Mouse (Mus musculus) heart, embryonic 12.5 days (tissue): ENCODE results near the gene Fam219a. TPM values are rescaled to one million over a fixed set of nuclear protein-coding genes. Genes with fewer than 3 reads are reported as not detected.

Experiments used
- ATAC-seq: fragments of 200-750 bp; cut with Nextera tagmentation; 2 replicates; pipeline ENCODE4 v1.8.0; 2017; ENCODE audit warnings: moderate TSS enrichment, moderate library complexity; ENCODE audit not compliant: insufficient number of reproducible peaks, low FRiP score
- H3K27ac ChIP-seq: fragments of 300-500 bp; sonication (generic); 2 replicates; pipeline ENCODE4 v1.5.1; 2016; ENCODE audit warnings: mild to moderate bottlenecking, moderate library complexity; ENCODE audit not compliant: poor library complexity, severe bottlenecking
- H3K27me3 ChIP-seq: fragments of 300-500 bp; sonication (generic); replicated peaks from 2 replicates; pipeline ENCODE4 v1.6.1; 2016; ENCODE audit warnings: mild to moderate bottlenecking, moderate library complexity
- H3K36me3 ChIP-seq: fragments of 300-500 bp; sonication (generic); 2 replicates; pipeline ENCODE4 v1.6.1; 2016; ENCODE audit warnings: mild to moderate bottlenecking, moderate library complexity
- H3K4me1 ChIP-seq: fragments of 300-500 bp; sonication (generic); replicated peaks from 2 replicates; pipeline ENCODE4 v1.6.1; 2016; ENCODE audit warnings: mild to moderate bottlenecking
- H3K4me2 ChIP-seq: fragments of 300-500 bp; sonication (generic); 2 replicates; pipeline ENCODE4 v1.6.1; 2016; ENCODE audit warnings: mild to moderate bottlenecking, moderate library complexity
- H3K4me3 ChIP-seq: fragments of 300-500 bp; sonication (generic); 2 replicates; pipeline ENCODE4 v1.5.1; 2016; ENCODE audit warnings: mild to moderate bottlenecking
- H3K9ac ChIP-seq: fragments of 300-500 bp; sonication (generic); 2 replicates; pipeline ENCODE4 v1.6.1; 2016; ENCODE audit warnings: mild to moderate bottlenecking, moderate library complexity
- H3K9me3 ChIP-seq: fragments of 300-500 bp; sonication (generic); replicated peaks from 2 replicates; pipeline ENCODE4 v1.6.1; 2016; ENCODE audit warnings: mild to moderate bottlenecking, moderate library complexity
- WGBS: fragments of 180-500 bp; shearing (Covaris S2); methylation state at CpG from one replicate; pipeline ENCODE4 v1.1.7; 2016; 5-methylcytosine and 5-hydroxymethylcytosine counted together
- polyA plus RNA-seq: library from polyadenylated mRNA; unstranded; fragments of >200 nt; fragmentation: Nextera tagmentation; extraction: Ambion mirVana; gene quantifications from 2 replicates; pipeline ENCODE4 v1.2.1, GENCODE M21; 2016

Fam219a gene
- polyA plus RNA-seq, 1 experiment from 2014 or later: 2.6 TPM

DNA sequence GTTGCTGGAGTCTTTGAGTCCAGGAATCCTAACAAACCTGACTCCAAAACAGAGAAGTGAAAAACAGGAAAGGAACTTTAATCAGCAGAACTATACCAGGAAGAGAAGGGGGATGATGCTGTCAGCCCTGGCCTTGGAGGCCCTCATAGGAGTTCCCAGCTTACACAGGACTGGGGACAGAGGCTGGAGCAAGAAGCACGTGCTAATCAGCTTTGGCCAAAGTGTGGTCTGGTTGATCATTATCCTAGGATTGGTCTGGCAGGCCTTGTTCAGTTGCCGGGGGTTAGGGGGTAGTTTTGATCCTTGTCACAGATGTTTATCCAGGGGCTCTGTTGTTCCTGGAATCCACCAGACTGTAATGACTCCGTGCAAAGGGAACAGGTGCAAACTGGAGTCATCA, 75.0 kb downstream of the Fam219a start:
- Histone ChIP-seq H3K9ac (no peak overlapping the region), H3K4me3 (no peak overlapping the region), H3K27me3 (peaks cover 55% of the 10 kb centered on the region), H3K36me3 (no peaks in the 10 kb centered on the region), H3K4me2 (no peak overlapping the region), H3K4me1 (peaks cover 20% of the 10 kb centered on the region), H3K9me3 (no peaks in the 10 kb centered on the region), H3K27ac (no peak overlapping the region)
- ATAC-seq: no peak
- 43% methylated on average over 3 of the region's 3 CpGs for WGBS

DNA sequence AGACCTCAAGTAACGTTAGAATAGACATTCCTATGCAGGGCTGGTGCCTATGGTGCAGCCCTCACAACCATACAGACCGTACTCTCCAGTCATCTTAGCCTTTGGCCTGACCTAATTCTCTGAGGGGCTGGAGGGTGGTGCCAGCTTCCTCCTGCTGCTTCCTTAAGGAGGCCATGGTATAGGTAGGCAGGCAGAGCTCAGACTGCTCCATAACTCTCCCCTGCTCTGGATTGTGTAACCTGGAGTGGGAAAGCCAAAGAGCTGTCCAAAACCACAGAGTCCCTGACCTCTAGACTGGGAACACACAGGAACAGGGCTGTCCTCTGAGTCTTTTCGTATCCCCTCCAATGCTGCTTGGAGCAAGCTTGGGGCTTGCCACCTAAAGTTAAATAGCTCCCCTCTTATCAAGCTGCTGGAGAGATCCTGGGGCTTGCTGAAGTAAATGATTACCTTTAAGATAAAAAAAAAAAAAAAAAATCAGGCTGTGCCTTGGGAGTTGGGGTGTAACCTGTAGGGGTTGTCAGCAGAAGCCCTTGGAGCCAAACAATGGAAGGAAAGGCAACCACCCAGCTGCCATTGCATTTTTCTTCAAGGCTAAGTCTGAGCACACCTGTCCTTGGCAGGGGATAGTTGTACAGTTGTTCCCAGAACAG, 75.7 kb downstream of the Fam219a start:
- Histone ChIP-seq H3K27me3 (peaks cover 48% of the 10 kb centered on the region), H3K9ac (no peak overlapping the region), H3K27ac (no peak overlapping the region), H3K4me3 (no peak overlapping the region), H3K4me1 (peaks cover 13% of the 10 kb centered on the region), H3K9me3 (no peaks in the 10 kb centered on the region), H3K4me2 (no peak overlapping the region), H3K36me3 (no peaks in the 10 kb centered on the region)
- WGBS: 76% methylated on average over 3 of the region's 3 CpGs
- ATAC-seq: no peak

DNA sequence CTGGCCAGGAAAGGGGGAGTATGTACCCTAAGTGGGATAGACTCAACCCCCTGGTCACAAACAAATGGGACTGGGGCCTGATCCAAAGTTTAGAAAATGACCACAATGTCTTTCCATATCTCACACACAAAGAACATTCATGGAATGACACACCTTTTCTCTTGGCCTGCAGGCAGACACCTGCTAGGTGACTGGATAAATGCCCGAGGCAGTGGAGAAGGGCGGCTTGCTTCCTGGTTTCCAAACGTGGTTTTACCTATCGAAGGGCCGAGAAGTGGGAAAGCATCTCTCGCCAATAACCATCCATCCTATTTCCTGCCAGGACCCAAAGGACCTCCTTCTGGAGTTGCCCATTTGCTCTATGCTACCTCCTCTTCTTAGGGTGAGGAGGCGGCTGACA, 76.4 kb downstream of the Fam219a start:
- 72% methylated on average over 7 of the region's 7 CpGs for WGBS
- no peak for ATAC-seq
- H3K4me1 ChIP-seq: peaks cover 6% of the 10 kb centered on the region
- no peak overlapping the region for H3K27ac ChIP-seq
- no peak overlapping the region for H3K4me2 ChIP-seq
- peaks cover 42% of the 10 kb centered on the region for H3K27me3 ChIP-seq
- no peak overlapping the region for H3K4me3 ChIP-seq
- no peak overlapping the region for H3K9ac ChIP-seq
- no peaks in the 10 kb centered on the region for H3K9me3 ChIP-seq
- no peaks in the 10 kb centered on the region for H3K36me3 ChIP-seq

DNA sequence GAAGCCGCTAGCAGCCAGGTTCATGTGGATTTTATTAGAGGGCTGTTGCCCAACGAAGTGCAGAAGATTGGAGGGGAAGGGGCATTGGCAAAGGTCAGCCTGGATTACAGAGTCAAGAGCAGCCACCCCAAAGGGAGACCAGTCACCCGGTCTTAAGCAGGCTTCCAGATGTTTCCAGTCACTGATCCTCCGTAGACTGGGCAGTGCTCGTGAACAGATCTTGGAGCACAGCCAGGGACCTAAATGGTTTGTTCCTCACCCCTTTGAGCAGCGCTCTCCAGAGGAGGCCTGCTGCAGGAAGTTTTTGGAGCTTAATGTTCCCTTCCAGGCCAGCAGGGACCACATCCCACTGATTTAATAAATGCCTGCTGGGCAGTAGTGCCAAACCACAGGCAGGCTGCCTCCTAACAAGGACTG, 87.7 kb downstream of the Fam219a start:
- H3K9me3 ChIP-seq: peaks cover 5% of the 10 kb centered on the region; the same call in 1 of the 2 replicates
- H3K4me3 ChIP-seq: no peak overlapping the region
- H3K27me3 ChIP-seq: no peaks in the 10 kb centered on the region
- no peak overlapping the region for H3K9ac ChIP-seq
- peaks cover 8% of the 10 kb centered on the region; the same call in 1 of the 2 replicates for H3K36me3 ChIP-seq
- WGBS: 48% methylated on average over 6 of the region's 6 CpGs
- 0 out of 2 replicates have a peak, but pooled peaks cover 3% of the 10 kb centered on the region for H3K4me1 ChIP-seq
- no peak for ATAC-seq
- no peak overlapping the region for H3K27ac ChIP-seq
- H3K4me2 ChIP-seq: no peak overlapping the region

DNA sequence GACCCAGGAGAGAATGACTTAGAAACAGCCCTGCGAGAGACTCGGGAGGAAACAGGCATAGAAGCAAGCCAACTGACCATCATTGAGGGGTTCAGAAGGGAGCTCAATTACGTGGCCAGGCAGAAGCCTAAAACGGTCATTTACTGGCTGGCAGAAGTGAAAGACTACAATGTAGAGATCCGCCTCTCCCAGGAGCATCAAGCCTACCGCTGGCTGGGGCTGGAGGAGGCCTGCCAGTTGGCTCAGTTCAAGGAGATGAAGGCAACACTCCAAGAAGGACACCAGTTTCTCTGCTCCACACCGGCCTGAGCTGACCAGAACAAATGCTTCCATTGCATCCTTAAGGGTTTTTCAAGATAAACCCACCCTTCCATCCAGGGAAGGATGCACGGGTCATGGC, 89.1 kb downstream of the Fam219a start:
- Histone ChIP-seq H3K4me2 (no peak overlapping the region), H3K27ac (no peak overlapping the region), H3K4me3 (no peak overlapping the region), H3K4me1 (0 out of 2 replicates have a peak, but pooled peaks cover 3% of the 10 kb centered on the region), H3K9ac (no peak overlapping the region), H3K27me3 (no peaks in the 10 kb centered on the region), H3K9me3 (no peaks in the 10 kb centered on the region), H3K36me3 (peaks cover 8% of the 10 kb centered on the region; the same call in 1 of the 2 replicates)
- no peak for ATAC-seq
- 84% methylated on average over 8 of the region's 8 CpGs for WGBS

DNA sequence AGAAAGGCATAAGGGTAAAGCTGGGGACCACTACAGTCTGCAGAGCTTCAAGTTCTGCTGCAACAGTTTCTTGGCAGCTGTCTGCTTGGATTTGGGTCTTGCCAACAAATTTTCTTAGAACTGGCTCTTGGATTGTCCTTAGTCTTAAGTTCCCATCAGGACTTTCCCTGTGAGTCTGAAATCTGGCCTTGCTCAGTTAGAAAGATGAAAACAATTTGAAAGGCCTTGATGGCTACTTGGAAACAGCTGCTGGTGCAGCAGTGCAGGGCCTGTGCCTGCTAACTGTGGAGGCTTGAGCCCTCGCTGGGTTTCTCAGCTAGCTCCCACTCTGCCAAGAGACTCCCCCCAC, 89.9 kb downstream of the Fam219a start:
- no peak for ATAC-seq
- Histone ChIP-seq H3K4me1 (0 out of 2 replicates have a peak, but pooled peaks cover 3% of the 10 kb centered on the region), H3K27me3 (no peaks in the 10 kb centered on the region), H3K27ac (no peak overlapping the region), H3K36me3 (peaks cover 8% of the 10 kb centered on the region; the same call in 1 of the 2 replicates), H3K9ac (no peak overlapping the region), H3K4me2 (no peak overlapping the region), H3K9me3 (no peaks in the 10 kb centered on the region), H3K4me3 (no peak overlapping the region)
- 69% methylated on average over 1 of the region's 1 CpGs for WGBS

DNA sequence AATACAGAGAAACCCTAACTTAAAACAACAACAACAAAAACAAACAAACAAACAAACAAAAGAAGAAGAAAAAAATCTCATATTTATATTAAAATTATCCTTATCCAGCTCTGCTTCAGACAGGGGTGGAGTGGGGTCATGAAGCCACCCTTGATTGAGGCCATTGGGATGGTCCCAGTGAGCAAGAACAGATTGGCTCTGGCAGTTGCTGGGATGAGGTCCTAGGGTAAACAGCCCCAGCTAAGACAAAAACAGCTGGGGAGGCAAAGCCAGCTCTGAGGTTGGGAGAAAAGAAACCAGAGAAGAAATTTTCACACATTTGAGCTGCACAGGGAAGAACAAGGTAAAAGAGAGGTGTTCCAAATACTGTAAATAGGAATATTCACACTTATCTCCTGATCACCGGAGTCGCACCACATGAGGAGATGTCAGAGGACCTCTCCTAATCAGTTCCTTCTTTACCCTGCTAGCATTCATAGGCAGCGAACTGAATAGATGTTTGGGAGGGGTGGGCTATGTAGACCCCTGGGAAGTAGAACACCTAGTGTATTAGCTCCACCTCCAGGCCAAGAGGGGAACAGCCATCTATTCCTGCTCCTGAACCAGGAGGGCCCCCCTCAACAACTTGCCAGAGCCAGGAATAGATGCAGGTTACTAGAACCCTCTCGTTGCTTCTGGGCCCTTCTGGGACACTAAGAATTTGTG, 90.4 kb downstream of the Fam219a start:
- Histone ChIP-seq H3K9ac (no peak overlapping the region), H3K4me3 (no peak overlapping the region), H3K36me3 (peaks cover 8% of the 10 kb centered on the region; the same call in 1 of the 2 replicates), H3K27me3 (no peaks in the 10 kb centered on the region), H3K9me3 (no peaks in the 10 kb centered on the region), H3K4me1 (0 out of 2 replicates have a peak, but pooled peaks cover 3% of the 10 kb centered on the region), H3K27ac (no peak overlapping the region), H3K4me2 (no peak overlapping the region)
- 69% methylated on average over 4 of the region's 4 CpGs for whole genome bisulfite sequencing
- ATAC-seq: no peak

DNA sequence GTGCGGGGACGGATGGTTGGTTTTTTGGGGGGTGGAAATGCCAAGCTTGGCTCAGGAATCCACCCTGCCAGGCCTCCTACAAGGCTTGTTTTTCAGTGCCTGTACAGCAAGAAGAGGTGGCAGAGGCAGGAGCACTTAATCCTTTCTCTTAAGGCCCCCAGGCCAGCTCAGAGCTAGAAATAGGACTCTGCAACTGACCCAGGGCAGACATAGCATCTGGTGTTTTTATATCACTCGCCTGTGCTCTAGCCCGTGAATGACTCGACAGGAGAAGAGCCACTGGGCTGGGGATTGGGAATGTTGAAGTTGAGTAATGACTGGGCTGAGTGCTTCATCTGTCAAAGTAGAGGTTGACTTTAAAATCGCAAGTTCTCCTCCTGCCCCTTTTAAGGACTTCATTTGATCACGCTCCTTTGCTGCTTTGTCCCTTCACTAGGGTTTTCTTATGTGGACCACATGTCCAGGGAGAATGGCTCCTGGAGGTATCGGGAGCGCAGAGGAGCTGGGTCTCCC, 91.6 kb downstream of the Fam219a start:
- no peak overlapping the region for H3K9ac ChIP-seq
- no peaks in the 10 kb centered on the region for H3K27me3 ChIP-seq
- no peak overlapping the region for H3K4me2 ChIP-seq
- peaks cover 8% of the 10 kb centered on the region; the same call in 1 of the 2 replicates for H3K36me3 ChIP-seq
- ATAC-seq: no peak
- H3K9me3 ChIP-seq: no peaks in the 10 kb centered on the region
- H3K27ac ChIP-seq: no peak overlapping the region
- H3K4me3 ChIP-seq: no peak overlapping the region
- 79% methylated on average over 9 of the region's 9 CpGs for WGBS
- 0 out of 2 replicates have a peak, but pooled peaks cover 3% of the 10 kb centered on the region for H3K4me1 ChIP-seq

DNA sequence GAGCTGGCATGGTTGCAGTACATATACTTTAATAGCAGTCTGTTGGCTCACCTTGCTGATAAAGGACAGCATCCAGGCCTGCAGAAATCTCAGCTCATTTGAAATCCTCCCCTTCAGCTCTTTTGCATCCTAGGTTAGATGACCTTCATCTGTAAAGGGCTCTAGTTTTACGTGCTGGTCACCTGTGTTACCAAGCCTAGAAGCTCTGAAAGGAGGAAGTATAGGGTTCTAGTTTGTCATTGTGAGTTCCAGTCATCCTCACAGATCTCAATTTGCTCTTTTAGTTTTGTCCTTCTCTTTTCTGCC, 98.0 kb downstream of the Fam219a start:
- Histone ChIP-seq H3K4me1 (no peaks in the 10 kb centered on the region), H3K36me3 (no peaks in the 10 kb centered on the region), H3K9me3 (no peaks in the 10 kb centered on the region), H3K9ac (no peak overlapping the region), H3K27me3 (no peaks in the 10 kb centered on the region), H3K4me3 (no peak overlapping the region), H3K4me2 (no peak overlapping the region), H3K27ac (no peak overlapping the region)
- WGBS: 69% methylated on average over 1 of the region's 1 CpGs
- no peak for ATAC-seq

DNA sequence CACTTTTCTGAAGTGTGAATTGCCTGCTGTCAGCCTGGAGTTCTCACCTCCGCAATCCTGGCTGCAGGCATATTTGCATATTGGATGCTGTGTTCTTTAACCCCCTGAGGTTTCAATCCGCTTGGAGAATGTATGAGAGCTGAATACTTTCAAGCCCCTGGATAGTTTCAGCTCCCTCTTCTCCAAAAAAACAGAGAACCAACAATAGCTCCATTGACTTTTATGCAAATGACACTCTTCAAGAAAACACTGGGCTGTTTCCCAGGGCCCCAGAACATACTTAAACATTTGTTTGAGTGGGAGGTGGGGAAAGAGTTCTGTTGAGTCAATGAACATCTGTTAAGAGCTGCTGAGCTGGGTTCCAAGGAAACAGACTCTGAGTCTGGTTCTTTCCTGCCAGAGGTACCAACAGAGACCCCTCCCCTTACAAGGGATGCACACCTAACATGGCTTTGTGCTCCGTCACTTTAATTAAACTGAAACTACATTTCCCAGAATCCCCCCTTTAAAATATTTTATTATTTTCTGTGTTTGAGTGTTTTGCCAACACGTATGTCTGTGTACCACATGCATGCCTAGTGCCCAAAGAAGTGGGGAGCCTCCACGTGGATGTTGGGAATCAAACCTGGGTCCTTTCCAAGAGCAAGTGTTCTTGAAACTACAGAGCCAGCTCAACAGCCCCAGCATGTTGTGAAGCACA, 98.5 kb downstream of the Fam219a start:
- ATAC-seq: no peak
- WGBS: 46% methylated on average over 5 of the region's 5 CpGs
- H3K4me2 ChIP-seq: no peak overlapping the region
- H3K27me3 ChIP-seq: no peaks in the 10 kb centered on the region
- H3K9ac ChIP-seq: no peak overlapping the region
- no peaks in the 10 kb centered on the region for H3K36me3 ChIP-seq
- H3K4me3 ChIP-seq: no peak overlapping the region
- no peak overlapping the region for H3K27ac ChIP-seq
- H3K9me3 ChIP-seq: no peaks in the 10 kb centered on the region
- H3K4me1 ChIP-seq: no peaks in the 10 kb centered on the region

DNA sequence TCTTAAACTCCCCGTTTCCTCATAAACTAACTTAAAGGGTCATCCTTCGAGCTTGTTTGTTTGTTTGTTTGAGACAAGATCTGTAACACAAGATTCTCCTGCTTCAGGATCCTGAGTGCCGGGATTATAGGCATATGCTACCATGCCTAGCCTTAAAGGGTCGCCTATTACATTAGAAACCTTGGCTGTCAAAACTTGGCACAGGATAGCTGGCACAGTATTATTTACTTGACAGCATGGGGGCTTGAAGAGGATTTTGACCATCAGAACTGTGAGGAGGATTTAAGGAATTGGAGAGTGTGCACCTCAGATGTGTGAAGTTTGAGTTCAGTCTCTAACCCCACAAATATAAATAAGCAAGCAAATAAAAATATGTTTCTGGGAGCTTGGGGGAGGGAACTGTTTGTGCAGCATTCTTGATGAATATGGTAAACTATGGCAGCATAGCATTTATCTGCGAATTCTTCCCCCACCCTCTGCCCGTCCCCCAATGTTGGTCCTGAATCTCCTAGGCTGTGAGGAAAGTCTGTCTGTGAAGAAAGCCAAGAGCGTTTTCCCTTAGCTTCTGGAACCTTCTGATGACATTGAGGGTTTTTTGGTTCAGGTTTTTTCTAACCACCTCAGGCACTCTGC, 99.2 kb downstream of the Fam219a start:
- Histone ChIP-seq H3K4me3 (no peak overlapping the region), H3K9me3 (no peaks in the 10 kb centered on the region), H3K9ac (no peak overlapping the region), H3K4me1 (no peaks in the 10 kb centered on the region), H3K27me3 (no peaks in the 10 kb centered on the region), H3K27ac (no peak overlapping the region), H3K4me2 (no peak overlapping the region), H3K36me3 (no peaks in the 10 kb centered on the region)
- 56% methylated on average over 7 of the region's 7 CpGs for WGBS
- ATAC-seq: no peak
